Mouse (Mus musculus): ENCODE data around the gene Lin28a. TPM values are rescaled to one million over a fixed set of nuclear protein-coding genes. Genes with fewer than 3 reads are reported as not detected.

Lin28a gene
- total RNA-seq, 2 experiments from 2014 or later = 8.9 TPM; not detected in 1

DNA sequence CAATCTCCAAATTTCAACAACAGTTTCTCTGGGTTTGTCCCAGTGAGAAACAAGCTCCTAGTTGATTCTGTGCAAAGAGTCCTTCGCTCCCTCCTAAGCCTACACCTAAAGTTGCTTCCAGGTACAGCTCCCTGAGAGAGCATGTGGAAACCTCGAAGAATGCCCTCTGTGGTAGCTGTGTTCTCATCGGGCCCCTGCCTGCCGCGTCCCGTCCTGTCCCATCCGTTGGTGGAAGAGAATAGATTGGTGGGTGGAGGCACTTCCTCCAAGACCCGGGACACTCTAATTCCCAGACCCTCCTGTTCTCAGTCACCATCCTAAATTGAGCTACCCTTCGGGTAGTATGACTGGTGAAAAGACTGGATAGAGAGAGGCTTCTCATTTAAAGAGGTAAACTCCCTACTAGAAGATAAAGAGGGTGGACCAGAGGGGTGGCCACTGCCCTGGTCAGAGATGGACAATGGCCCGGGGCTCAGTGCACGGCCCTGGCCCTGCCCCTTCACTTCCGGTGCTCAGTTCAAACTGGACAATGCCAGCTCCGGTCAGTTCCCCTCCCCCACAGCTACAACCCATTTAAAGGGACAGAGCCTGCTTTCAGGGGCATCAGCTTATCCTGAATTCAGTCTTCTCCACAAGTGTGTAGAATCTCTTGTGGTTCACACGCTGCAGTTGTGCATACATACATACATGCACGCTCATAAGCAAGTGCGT lies 1.2 kb upstream of the Lin28a start:
- no peak for ATAC-seq (replicated peaks; ENCODE audit: low FRiP score, poor library complexity, severe bottlenecking)

DNA sequence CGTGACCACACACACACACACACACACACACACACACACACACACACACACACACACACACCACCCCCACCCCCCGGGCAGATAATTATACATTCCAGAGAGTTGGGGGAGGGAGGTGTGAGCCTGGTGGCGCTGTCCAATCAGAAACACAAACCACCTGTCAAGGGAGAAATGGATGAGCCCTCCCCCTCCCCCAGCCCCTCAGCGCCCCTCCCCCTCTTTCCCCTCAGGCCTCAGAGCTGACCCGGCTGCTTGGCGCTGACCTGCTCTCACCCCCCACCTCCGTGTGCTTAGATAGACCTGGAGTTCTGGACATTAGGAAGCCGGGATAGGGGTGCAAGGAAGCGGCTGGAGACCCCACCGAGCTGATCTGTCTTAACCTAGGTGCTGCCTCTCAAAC lies 569 bp upstream of the Lin28a start:
- ATAC-seq (replicated peaks; ENCODE audit: low FRiP score, poor library complexity, severe bottlenecking) = no peak

GRCm38 (mm10) chr4:134018038-134018778 lies 433 bp downstream of the Lin28a start:
- no peak for ATAC-seq (replicated peaks; ENCODE audit: low FRiP score, poor library complexity, severe bottlenecking)

DNA sequence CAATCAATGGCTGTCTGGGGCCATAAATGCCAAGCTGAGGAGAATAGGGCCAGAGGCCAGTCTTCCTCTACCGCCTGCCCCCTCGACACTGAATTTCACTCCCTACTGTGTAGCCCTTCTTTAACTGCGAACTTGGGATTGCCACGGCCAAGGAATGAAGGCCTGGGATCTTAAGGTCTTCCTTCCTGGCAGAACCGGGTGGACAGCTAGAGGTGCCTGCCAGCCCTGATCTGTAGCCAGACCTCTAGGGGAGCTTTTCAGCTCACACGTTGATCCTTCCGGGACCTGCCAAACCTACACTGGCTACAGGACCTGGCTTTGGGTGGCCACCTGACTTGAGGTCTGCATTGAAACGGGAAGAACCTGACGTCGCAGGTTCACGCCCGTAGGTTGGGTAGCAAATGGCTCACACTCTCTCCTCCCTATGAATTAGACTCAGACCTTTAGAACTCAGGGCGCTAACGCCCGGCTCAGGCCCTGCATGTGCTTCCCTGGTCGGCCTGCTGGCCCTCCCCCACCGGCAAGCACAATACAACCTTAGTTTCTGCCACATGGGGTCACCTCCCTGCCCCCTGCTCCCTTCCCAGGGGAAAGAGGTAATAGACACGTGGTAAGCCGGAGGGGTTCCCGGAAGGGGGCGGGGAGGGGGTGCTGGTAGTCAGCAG lies 1.3 kb downstream of the Lin28a start:
- no peak for ATAC-seq (replicated peaks; ENCODE audit: low FRiP score, poor library complexity, severe bottlenecking)

DNA sequence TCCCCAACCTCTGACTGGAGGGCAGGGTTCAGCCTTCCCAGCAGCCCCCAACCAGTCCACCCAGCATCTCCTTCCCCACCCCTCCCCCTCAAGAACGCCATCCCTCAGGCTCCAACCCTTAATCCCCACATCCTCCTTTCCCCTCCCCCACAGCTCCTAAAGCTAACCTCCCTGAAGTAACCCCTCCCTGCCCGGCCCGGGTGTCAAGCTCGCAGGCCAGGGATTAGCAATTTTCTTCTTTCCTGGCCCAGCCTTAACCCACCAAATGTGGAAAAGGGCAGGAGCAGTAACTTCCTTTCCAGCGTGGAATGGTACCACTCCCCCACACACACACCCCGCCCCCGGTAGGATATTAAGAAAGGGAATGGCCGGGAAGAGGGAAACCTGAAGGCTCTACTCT lies 1.9 kb downstream of the Lin28a start:
- no peak for ATAC-seq (replicated peaks; ENCODE audit: low FRiP score, poor library complexity, severe bottlenecking)

DNA sequence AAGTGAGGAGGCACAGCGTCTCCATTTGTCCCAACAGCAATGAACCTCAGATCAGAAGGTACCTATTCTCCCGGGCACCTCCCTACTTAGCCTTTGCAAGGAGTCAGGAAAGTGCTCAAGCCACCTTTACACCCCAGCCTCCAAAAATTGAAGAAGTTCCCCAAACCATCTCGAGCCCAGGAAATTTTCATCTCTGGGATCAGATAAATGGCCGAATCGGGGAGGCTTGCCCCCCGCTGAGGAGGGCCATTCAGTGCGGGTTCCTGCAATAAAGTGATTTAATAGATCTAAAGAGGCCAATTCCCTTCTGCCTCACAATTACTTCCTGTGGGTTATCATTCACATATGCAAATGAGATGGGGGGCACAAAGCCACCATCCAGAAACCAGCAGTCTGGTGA lies 2.4 kb downstream of the Lin28a start:
- ATAC-seq (replicated peaks; ENCODE audit: low FRiP score, poor library complexity, severe bottlenecking) = no peak

DNA sequence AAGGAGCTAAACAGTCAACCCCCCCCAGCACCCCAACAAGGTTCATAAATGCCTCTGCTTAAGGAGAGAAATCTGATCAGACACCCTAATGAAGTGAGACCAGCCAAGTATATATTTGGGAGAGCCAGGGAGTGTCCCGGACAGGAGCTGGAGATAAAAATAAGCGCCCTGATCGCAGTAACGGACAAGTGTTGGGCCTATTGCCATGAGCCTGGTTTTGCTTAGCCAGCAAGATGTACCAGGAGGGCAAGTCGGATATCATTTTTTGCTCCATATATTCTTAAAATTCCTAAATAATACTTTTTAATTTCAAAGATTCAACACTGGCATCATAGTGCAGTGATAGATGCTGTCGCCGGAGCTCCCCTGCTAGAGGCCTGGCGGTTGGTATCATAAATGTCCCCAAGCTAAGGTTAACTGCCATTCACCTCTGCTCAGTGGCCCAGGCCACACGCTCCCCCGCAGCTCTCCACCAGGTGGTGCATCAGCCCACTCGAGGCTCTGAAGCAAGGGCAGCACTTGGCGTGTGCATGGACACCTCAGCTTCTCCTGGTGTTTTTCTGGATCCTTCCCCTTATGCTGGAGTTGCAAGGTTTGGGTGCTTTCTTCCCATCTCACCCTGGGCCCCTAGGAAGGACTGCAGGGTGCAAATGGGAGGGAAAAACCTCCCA lies 5.6 kb downstream of the Lin28a start:
- ATAC-seq (replicated peaks; ENCODE audit: low FRiP score, poor library complexity, severe bottlenecking) = no peak

- no peak for ATAC-seq (replicated peaks; ENCODE audit: low FRiP score, poor library complexity, severe bottlenecking)
These were observed 6.9 kb downstream of the Lin28a start for GRCm38 (mm10) chr4:134011450-134012414.

DNA sequence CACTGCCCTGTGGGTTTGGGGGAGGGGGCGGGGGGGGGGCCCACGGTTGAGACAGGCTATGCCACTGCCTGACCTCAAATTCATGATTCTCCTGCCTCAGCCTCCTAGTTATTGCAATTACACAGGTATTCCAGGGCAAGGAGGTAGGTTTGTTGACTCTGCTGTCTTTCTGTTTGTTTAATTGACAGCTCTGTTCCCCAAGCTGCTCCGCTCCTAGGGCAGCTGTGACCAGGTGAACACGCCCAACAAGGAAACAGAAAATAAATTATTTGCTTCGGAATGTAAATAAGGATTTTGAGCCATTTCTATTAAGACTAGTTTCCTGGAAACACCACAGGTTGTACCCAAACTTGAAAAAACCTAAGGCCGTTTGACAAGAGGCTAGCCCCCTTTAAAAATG lies 8.9 kb downstream of the Lin28a start:
- ATAC-seq (replicated peaks; ENCODE audit: low FRiP score, poor library complexity, severe bottlenecking) = no peak

GRCm38 (mm10) chr4:134006845-134007244 lies 11.8 kb downstream of the Lin28a start:
- no peak for ATAC-seq (replicated peaks; ENCODE audit: low FRiP score, poor library complexity, severe bottlenecking)

- ATAC-seq (replicated peaks; ENCODE audit: low FRiP score, poor library complexity, severe bottlenecking) = no peak
These were observed 12.9 kb downstream of the Lin28a start for GRCm38 (mm10) chr4:134005581-134006358.

- no peak for ATAC-seq (replicated peaks; ENCODE audit: low FRiP score, poor library complexity, severe bottlenecking)
These were observed 15.7 kb downstream of the Lin28a start for GRCm38 (mm10) chr4:134002903-134003302.

DNA sequence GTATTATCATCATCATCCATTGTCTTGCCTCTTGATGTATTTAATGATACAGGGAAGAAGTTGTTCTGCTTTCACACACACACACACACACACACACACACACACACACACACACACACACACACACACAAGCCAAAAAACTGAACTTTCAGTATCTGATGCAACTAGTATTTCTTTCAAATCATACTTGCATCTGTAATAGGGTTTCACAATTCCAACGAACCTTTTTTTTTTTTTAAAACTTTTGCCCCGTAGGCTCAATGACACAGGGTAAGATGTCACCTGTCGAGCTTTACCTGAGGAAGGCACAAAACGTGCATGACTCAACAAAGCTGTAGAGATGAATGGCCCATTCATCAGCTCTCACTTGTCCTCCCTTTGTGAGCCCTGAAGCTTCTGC lies 16.4 kb downstream of the Lin28a start:
- no peak for ATAC-seq (replicated peaks; ENCODE audit: low FRiP score, poor library complexity, severe bottlenecking)

DNA sequence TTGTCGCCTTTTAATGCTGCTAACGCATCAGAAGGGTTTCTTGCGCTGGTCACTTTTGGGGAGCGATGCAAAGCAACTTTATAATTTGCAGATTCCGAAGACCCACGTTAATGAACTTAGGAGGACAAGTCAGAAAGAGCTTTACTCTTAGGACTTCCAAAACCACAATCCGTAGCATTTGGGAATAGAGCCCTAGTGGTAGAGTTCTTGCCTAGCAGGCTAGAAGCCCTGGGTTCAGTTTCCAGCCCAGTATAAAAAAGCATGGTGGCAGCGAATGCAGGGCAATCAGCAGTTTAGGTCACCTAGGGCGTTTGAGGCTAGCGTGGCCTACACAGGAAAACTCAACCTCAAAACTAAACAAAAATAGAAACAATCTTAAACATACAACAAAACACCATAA lies 16.9 kb downstream of the Lin28a start:
- ATAC-seq (replicated peaks; ENCODE audit: low FRiP score, poor library complexity, severe bottlenecking) = no peak

DNA sequence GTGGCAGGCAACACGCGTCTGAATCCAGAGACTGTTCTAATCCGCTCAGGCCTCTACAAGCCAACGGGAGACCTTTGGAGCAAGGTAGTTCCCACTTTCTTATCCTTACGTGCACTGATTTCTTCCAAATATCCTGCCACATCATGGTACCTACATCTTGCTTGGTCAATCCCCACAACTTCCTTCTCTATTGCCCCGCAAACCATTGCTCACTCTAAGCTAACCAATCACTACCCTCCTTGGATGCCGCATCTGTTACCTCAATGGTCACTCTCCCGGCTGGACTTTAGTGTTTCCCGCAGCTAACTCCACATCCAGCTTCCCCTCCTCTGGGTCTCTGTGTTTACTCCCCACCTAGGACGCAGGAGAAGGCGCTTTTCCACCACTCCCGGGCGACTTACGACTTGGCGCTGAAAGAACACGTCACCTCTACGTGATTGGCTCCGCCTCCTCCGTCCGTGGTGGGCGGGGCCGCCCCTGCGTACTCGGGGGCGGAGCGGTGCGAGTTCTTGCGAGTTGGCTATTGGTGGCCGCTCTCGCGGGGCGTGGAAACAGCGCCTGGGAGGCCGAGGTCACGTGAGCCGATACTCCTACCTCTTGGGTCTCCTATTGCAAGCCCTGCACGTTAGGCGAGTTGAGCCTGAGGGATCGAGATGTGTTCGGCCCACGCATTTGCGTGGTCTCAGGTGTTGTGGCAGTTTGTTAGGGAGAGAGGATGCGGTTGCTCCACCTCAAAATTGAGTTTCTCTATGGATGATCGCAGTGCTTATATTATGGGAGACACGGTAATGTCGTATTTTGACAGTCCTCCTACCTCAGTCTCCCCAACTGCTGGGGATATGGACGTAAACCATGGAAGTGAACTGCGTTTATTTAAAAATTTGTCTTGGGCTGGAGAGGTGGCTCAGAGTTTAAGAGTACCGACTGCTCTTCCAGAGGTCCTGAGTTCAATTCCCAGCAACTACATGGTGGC lies 17.9 kb downstream of the Lin28a start, which contains the start of gene Dhdds:
TSS of gene Dhdds (minus strand) at position 453 of the 973 bp plus-strand sequence.
- peak; percentile 98 for ATAC-seq (replicated peaks; ENCODE audit: low FRiP score, poor library complexity, severe bottlenecking)

GRCm38 (mm10) chr4:133994697-133995096 lies 23.9 kb downstream of the Lin28a start:
- ATAC-seq (replicated peaks; ENCODE audit: low FRiP score, poor library complexity, severe bottlenecking) = no peak

GRCm38 (mm10) chr4:133991087-133991660 lies 27.5 kb downstream of the Lin28a start:
- ATAC-seq (replicated peaks; ENCODE audit: low FRiP score, poor library complexity, severe bottlenecking) = no peak
